Mouse (Mus musculus) monocyte, adult 2 months (primary cell): Measurements from ENCODE around the gene Ubac1.
A peak's percentile ranks its signal among the peaks of the same experiment; 100 is the strongest.

ENCODE experiments used
- DNase-seq, 2 experiments: peaks; one replicate each; pipeline ENCODE4 v3.0.0; 2022; ENCODE audit warnings: low spot score in 2 of 2, low read depth in 1 of 2

Ubac1 gene

DNA sequence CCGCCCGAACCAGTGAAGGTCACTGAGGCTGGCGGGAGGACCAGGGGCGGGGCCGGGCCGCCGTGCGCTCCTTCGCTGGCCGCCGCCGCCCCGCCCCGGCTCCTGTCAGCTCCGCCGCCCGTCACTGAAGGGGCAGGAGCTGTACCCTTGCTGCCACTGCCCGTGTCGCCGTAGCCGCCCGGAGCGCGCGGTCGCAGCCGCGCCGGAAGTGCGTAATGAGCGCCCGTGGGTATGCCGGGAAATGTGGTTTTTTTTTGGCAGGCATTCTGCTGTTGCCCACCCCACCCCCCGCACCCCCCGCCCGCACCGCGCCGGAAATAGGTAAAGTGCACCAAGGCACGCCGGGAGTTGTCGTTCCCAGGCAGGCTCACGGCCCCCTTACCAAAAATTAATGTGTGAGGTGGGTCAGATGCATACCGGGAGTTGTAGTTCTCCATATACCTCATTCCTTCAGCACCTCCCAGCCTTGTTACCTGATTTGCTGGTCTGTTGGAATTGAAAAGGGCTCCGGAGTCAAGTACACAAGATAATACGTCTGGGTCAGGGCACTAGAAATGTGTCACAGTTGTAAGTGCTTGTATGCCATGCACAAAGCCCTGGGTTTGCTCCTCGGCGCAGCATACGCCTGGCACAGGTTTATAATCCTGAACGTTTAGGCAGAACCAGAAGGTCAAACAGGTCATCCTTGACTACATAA, at the start of gene Ubac1:
Ubac1 (minus strand) TSS at position 187 of the 697 bp plus-strand sequence.
- peak; percentile 32 to 66 for DNase-seq

- no peak for DNase-seq
Measured at GRCm38 (mm10) chr2:26068592-26068991, 47.0 kb upstream of the Ubac1 start.

GRCm38 (mm10) chr2:26068175-26068574, 46.6 kb upstream of the Ubac1 start:
- DNase-seq, result no peak

- DNase-seq, result no peak
Measured at GRCm38 (mm10) chr2:26066527-26066926, 45.0 kb upstream of the Ubac1 start.

- DNase-seq, result no peak
Measured at GRCm38 (mm10) chr2:26062742-26063427, 41.3 kb upstream of the Ubac1 start.

DNA sequence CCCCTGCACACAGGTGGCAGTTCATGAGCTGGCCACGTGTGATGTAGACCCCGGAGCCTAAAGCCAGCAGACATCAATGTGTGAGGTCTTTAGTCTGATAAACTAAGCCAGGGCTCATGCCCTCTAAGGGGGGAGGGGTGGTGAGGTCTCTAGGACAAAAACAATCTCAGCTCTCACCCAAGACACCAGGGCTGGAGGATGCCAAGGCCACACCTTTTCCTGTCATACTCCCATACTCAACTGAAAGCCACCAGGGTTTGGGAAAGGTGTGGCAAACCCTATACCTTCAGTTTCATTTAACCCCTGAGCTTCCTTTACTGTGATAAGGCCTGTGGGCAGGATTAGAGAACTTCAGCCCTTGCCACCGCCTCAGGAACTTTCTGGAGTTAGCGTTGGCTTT, 40.7 kb upstream of the Ubac1 start:
- DNase-seq, result no peak

- DNase-seq, result no peak
Measured at GRCm38 (mm10) chr2:26061018-26061666, 39.6 kb upstream of the Ubac1 start.

GRCm38 (mm10) chr2:26057053-26057452, 35.5 kb upstream of the Ubac1 start:
- DNase-seq, result no peak

GRCm38 (mm10) chr2:26056226-26056625, 34.7 kb upstream of the Ubac1 start:
- DNase-seq, result no peak

GRCm38 (mm10) chr2:26055747-26056102, 34.2 kb upstream of the Ubac1 start:
- DNase-seq, result no peak

- DNase-seq, result peak; percentile 14 to 25
Measured at GRCm38 (mm10) chr2:26055046-26055746, 33.6 kb upstream of the Ubac1 start.

DNA sequence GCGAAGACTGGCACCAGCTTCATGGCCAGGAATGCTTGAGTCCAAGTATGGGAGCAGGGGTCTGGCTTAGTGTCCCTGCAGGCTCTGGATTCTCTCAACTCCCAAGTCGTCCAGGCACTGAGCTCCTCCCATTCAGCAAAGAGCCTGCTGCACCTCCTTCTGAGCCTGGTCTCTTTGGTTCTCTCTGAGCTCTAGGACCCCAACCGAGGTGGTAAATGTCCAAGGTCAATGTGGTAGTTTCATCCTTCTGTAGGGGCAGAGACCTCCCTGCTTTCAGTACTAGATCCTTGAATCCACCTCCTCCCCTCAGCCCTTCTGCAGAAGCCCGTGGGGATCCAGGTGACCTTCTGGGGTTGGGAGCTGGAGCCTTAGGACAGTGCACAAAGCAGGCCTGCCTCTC, 31.3 kb upstream of the Ubac1 start:
- DNase-seq, result no peak

DNA sequence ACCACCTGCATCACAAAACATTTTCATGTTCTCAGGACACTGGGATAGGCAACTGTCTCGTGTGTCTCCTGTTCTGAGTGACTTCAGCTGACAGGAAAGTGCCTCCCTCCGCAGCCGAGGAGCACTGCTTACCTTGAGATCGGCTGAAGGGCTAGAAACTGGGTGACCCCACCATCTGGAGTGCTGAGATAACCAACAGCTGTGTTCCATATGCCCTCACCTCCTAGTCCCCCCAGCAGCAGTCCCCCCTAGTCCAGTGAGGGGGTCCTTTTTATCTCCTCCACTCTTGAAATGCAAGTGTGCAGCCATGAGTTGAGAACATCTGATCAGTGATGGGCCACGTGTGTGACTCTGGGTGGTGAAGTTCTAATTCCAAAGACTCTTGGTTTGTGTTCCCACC, 27.3 kb upstream of the Ubac1 start:
- DNase-seq, result no peak

GRCm38 (mm10) chr2:26044216-26044615, 22.7 kb upstream of the Ubac1 start:
- no peak for DNase-seq

DNA sequence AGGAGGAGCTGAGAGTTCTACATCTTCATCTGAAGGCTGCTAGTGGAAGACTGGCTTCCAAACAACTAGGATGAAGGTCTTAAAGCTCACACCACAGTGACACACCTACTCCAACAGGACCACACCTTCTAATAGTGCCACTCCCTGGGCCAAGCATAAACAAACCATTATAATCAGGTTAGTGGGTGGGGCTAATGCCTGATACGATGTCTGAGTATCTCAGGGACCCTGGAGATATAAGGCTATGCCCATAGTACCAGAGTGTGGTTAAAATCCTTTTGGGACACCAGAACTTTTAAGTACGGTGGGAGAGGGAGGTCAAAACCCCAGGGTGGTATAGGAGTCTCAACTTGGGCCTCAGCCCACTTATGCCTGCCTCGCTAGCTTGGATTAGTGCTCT, 21.1 kb upstream of the Ubac1 start:
- DNase-seq, result no peak

DNA sequence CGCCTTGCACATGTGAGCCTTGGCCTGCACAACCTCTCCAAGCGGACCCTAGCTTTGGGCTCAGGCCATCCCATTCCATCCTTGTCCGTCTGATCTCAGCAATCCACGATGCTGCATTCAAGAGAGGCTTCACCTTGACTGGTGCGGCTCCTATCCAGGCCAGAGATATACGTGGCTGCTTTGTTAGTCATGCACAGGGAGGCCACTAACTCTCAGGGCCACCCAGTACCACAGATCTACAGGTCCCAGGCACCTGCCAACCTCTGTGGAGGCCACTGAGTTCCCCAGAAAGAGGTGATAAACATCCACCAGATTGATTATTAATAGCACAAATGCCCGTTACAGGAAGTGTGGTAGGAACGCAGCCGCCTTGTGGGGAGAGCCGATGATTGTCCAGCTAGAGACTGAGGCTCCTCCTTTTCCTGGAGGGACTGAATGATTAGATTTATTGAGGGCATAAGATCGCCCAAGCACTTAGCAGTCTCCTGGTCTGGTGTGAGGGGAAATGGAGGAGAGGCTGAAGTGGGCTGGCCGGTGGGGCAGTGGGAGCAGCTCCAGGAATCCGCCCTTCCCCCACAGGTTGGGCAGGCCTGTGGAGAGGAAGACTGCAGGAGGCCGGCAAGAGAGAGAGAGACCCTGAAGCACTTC, 19.7 kb upstream of the Ubac1 start:
- DNase-seq, result no peak

GRCm38 (mm10) chr2:26039951-26040350, 18.4 kb upstream of the Ubac1 start:
- DNase-seq, result no peak

GRCm38 (mm10) chr2:26037386-26037785, 15.8 kb upstream of the Ubac1 start:
- DNase-seq, result no peak

- DNase-seq, result no peak
Measured at GRCm38 (mm10) chr2:26034344-26035050, 12.9 kb upstream of the Ubac1 start.

DNA sequence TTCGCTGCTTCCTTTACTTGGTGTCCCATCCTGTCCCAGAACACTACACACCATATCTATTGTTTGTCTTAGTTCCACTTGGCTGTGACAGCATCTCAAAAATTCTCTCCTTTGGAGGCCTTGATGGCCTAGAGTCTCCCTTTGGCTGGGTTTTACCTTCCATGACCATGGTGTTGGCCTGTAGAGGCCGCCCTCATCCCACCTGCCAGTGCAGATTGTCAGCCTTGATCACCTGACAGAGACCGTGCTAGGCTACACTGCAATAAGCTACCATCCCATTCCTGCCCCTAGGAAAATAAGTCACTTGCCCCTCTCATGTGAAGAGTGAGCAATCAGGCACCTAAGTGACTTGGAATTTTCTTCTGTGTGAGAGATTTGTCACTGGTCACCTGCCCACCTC, 8.7 kb upstream of the Ubac1 start:
- no peak for DNase-seq
